Mouse (Mus musculus) T-helper 1 cell (primary cell): ENCODE measurements around the gene Tmem87b.

Source experiments
- in situ Hi-C: fragments of 300-600 bp; cut with MboI, MseI; formaldehyde crosslinking; loops from one replicate; pipeline ENCODE4 v1.15.1; 2025; ENCODE audit warnings: high pct_unique_total_duplicates

Tmem87b gene

GRCm38 (mm10) chr2:128817786-128818681 is at the start of gene Tmem87b:
TSS of gene Tmem87b (plus strand) at chr2:128818118.
- in situ Hi-C loops, result loop anchor here (5.0 kb wide), 1 partner anchor 121 kb away; the partner anchor contains the start of gene Mertk

DNA sequence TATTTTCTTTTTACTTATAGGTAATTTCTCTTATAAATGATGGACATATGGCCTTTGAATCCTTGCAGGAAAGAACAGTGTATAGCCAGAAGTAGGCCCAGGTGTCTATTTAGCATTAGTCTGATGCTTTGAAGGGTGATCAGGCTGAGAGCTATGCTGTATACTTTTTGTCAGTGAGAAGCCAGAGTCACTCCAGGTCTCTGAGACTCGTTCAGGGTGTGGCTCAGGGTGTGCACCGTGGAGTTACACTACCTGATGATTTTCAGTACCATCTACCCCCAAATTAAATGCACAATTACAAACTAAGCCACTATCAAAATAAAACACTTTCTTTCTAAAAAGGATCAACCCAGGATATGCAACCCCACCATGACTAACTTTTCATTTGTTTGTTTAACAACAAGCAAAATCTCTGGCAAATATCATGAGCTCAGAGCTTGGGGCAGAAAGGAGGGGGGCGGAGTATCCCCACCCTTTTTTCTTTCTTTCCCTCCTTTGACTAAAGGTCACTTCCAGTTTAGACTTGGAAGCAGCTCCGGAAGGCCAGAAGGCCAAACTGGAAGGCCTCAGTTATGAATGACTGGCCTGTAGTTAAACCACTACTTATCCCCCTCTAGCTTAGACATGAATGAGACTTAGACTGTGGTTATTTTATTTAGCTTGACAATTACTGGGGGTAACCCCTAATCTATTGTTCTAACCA is 49.2 kb upstream of the Tmem87b start:
- in situ Hi-C loops, result no loop called here

DNA sequence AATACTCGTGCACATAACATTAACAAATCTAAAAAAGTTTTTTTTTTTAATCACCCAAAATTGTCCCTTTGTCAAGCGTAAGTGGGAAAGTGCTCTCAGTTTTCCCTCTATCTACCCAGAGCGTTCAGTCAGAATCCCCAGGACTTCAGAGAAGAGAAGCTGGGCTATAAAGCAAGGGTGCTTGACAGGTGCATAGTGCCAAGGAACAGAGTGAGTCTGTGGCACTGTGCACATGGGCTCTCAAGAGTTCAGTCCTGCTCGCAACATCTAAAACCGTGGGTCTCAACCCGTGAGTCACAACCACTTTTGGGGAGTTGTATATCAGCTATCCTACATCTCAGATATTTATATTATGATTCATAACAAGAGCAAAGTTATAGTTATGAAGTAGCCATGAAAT is 47.4 kb upstream of the Tmem87b start:
- in situ Hi-C loops, result no loop called here

DNA sequence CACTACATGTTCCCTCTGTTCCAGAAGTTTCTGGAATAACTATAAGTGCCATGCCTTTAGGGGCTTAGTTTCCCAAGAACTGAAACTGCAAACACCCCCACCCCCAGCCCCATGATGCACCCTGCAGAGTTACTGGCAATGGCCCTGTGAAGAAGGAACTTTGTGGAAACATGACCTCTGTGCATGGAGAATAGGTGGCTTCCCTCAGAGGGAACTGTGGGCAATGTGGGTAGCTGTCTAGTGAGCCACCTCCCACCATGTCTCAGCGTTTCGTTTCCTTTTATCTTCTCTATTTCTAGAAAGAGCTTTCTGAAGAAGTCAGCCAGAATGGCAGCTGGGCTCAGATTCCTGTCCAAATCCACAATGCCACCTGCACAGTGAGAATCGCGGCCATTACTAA is 46.9 kb upstream of the Tmem87b start:
- in situ Hi-C loops, result no loop called here

DNA sequence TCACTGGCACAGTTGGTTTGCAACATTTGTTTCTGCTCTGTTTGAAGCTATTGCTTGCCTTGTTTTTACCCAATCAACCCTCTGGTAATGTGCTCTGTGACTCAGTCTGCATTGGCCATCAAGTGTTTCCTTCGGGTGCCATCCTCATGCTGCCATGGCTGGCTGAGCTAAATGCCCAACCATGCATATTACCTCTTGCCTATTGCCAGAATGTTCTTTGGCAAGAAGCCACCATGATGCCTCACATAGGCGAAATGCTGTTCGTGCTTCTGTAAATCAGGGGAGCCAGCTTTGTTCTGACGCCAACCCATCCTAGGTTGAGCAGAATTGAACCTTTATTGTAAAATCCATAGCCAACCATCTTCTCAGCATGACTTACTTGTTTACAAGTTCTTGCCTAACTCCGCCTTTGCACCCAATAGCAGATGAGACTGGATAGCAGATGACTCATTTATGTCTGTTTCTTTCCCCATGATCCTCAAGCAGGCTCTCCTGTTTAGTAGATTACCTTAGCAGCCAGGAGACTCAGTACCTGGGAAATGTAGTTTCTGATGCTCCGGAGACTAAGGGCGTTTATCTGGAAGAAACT is 46.1 kb upstream of the Tmem87b start:
- in situ Hi-C loops, result no loop called here

DNA sequence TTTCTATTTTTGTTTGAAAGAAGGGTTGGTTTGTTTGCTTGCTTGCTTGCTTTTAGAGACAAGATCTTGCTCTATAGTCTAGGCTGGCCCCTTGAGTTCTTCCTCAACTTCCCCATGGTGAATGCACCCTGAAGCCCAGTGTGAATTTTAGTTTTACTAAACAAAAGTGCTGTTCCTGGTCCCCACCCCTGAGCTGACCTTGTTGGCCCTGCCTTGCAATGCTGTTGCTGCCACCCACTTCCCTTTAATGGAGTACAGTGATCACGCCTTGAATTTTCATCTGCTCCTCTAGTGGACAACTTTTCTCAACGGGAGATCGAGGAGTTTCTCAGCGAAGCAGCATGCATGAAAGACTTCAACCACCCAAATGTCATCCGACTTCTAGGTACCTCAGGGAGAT is 35.7 kb upstream of the Tmem87b start:
- in situ Hi-C loops, result no loop called here

- in situ Hi-C loops, result no loop called here
These were observed 34.1 kb upstream of the Tmem87b start for GRCm38 (mm10) chr2:128783660-128784345.

GRCm38 (mm10) chr2:128784814-128785213 is 33.1 kb upstream of the Tmem87b start:
- in situ Hi-C loops, result no loop called here

GRCm38 (mm10) chr2:128786341-128786740 is 31.6 kb upstream of the Tmem87b start:
- in situ Hi-C loops, result no loop called here

DNA sequence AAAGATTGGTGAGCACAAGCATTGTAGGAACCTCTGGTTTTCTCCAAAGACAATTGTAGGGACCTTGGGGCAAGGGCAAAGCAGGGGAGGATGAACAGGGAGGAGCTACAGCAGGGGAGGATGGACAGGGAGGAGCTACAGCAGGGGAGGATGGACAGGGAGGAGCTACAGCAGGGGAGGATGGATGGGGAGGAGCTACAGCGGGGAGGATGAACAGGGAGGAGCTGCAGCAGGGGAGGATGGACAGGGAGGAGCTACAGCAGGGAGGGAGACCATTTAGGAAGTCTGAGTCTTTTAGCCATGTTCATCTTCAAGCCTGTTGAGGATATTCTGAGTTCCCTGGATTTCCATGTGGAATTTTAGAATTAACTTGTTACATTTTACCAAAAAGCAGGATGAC is 31.1 kb upstream of the Tmem87b start:
- in situ Hi-C loops, result no loop called here

- in situ Hi-C loops, result no loop called here
These were observed 30.1 kb upstream of the Tmem87b start for GRCm38 (mm10) chr2:128787805-128788204.

DNA sequence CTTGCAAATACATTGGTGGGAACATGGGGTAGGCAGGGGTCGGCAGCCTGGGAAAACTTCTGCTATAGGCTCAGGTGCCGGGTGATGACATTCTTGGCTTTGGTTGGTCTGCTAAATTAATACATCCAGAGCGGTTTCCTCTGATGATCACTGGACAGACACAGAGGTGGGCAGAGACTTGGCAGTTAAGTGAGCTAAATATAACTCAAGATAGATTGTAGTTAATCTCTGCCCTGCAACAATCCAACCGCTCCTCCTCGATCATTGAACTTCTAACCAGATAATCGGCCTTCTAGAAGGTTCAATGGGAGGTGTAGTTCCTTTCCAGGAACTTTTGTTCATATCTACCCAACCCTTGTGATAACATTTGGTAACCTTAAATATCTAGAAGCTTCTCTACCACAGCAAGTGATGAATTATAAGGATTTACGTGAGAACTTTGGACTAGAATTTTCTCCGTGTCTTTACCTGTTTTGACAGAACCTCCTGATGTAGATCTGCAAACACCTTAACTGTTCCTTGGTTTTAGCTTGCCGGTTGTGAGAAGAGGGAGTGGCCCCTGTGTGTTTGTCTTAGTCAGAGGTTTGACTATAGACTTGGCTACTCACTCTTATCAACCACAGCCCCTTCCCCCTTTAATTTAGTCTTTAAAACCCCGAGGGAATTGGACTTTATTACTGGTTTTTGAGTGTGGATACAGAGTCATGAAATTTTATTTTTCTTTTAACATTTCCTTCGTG is 26.9 kb upstream of the Tmem87b start:
- in situ Hi-C loops, result loop anchor here (10.0 kb wide), 1 partner anchor 1036 kb away; no protein-coding TSS in a partner anchor

DNA sequence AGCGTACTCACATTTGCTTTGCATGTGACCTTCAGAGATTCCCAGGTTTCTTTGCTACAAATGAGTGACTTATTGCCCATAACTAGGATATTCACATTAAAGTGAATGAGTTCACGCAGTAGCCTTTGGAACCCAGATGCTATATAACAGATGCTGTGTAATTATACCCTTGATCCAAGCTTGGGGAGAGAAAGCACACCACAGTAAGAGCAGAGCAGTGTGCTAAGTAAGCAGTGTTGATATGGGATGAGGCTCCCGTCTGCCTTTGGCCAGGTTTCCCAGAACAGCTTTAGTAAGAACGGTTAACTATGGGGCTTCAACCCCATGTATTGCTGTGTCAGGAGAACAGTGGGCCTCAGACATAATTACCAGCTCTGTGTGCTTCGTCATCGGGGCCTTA is 24.0 kb upstream of the Tmem87b start:
- in situ Hi-C loops, result loop anchor here (10.0 kb wide), 1 partner anchor 1039 kb away; no protein-coding TSS in a partner anchor

DNA sequence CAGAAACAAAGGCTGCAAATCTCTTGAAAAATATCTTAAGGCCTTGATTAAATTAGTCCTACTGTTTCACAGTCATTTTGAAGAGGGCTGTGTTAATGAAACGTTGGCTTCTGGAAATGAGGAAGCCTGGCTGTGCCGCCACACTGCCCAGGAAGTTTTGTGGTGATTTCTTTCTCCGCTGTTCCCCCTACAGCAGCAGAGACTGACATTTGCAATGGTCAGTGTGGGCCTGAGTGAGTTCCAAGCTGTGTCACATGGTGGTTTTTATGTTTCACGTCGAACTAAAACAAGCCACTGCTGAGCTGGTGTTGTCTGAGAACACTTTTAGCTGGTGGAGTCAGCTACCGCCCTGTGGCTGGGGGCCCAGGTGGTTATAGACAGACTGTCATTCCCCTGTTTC is 21.5 kb upstream of the Tmem87b start:
- in situ Hi-C loops, result loop anchor here (10.0 kb wide), 1 partner anchor 1042 kb away; no protein-coding TSS in a partner anchor

DNA sequence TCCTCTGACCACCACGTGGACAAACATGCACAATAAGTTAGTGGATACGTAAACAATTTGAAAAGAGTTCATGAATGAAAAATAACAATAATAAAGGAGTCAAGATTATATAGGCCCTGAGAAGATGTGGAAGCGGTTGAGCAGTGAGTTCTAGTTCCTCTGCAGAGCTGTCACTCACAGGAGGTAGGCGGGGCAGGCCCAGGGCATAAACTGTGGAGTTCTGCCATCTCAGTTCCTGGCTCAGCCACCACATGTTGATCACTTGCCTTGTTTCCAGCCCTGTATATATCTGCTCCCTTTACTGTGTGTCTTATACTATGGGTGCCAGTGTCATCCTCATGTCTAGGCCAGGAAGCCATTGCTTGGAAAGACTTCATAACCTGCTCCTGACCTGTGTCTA is 14.5 kb upstream of the Tmem87b start:
- in situ Hi-C loops, result no loop called here

DNA sequence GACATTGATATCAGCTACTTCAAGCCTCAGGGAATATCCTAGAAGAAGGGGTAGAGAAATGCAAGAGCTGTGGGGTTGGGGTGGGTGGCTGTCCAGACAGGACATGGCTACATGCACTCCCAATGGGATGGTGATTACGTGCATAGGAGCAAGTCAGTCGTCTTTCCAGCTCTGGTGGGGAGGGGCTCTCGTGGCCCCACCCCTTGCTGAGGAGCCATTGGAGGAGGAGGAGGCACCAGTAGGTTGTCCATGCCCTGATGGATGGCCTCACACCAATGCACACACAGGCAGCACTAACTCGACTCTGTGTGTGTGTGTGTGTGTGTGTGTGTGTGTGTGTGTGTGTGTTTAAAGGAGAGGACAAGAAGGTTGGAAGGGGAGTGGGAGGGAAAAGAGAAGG is 12.6 kb upstream of the Tmem87b start:
- in situ Hi-C loops, result no loop called here

DNA sequence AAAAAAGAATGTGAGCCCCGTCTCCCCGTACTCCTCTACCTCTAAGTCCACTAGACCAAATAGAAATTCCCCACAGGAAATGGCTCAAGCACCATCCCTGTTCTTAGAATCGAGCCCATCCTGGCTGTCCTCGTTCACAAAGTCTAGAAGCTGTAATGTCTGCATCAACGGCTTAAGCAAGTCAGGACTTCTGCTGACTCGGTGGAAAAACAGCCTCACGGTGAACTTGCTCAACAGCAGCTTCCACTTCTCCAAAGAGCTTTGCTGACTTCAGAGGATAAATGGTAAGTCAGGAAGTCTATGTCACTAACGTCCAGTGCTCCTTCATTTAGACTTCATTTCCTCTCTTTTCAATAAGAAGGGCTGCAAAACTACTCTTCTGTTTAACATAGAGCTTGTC is 11.4 kb upstream of the Tmem87b start:
- in situ Hi-C loops, result no loop called here

GRCm38 (mm10) chr2:128812761-128813160 is 5.2 kb upstream of the Tmem87b start:
- in situ Hi-C loops, result no loop called here

GRCm38 (mm10) chr2:128816311-128816710 is 1.6 kb upstream of the Tmem87b start:
- in situ Hi-C loops, result loop anchor here (5.0 kb wide), 1 partner anchor 119 kb away; the partner anchor contains the start of gene Mertk

DNA sequence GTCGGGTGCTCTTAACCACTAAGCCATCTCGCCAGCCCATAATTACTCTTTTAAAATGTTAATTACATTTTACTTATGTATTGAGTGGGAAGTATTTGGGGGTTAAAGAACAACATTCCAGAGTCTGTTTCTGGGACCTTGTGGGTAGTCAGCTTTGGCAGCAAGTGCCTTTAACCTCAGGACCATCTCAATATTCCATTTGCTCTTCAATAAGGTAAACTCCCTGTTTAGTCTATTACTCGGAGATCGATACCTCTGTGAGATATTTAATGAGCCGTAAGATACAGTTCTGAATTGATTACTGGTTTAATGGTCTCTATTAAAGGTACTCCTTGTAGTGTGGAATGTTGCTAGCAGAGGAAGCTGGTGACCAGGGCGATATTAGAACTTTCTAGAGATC is 1.0 kb upstream of the Tmem87b start:
- in situ Hi-C loops, result loop anchor here (5.0 kb wide), 1 partner anchor 120 kb away; the partner anchor contains the start of gene Mertk

- in situ Hi-C loops, result loop anchor here (5.0 kb wide), 1 partner anchor 120 kb away; the partner anchor contains the start of gene Mertk
These were observed 532 bp upstream of the Tmem87b start for GRCm38 (mm10) chr2:128817387-128817785.
